Mouse (Mus musculus) embryonic fibroblast, embryonic 13.5 days (primary cell): ENCODE results near the gene Spg20.

Source experiments
- CTCF ChIP-seq: IDR thresholded peaks from 2 replicates; pipeline ENCODE4 v1.5.1; 2011; ENCODE audit warnings: mild to moderate bottlenecking, control low read depth, low read length, moderate library complexity, borderline replicate concordance; ENCODE audit not compliant: insufficient read depth
- POLR2A ChIP-seq: IDR thresholded peaks from 2 replicates; pipeline ENCODE4 v1.6.1; 2011; ENCODE audit warnings: low read depth, mild to moderate bottlenecking, control low read depth, low read length, moderate library complexity

- TF ChIP-seq CTCF (no peak), POLR2A (no peak)
These were observed 10.8 kb upstream of the Spg20 start for GRCm38 (mm10) chr3:55101092-55101491.
